Mouse (Mus musculus) embryonic facial prominence, embryonic 15.5 days (tissue): ENCODE data around the gene Mbd3. TPM values are rescaled to one million over a fixed set of nuclear protein-coding genes. Genes with fewer than 3 reads are reported as not detected.

Source experiments
- ATAC-seq: fragments of 200-750 bp; cut with Nextera tagmentation; 2 replicates; pipeline ENCODE4 v1.8.0; 2017; ENCODE audit warnings: low read depth, moderate TSS enrichment; ENCODE audit not compliant: insufficient number of reproducible peaks, low FRiP score, low TSS enrichment
- H3K27ac ChIP-seq: fragments of 300-500 bp; sonication (generic); replicated peaks from 2 replicates; pipeline ENCODE4 v1.5.1; 2015; ENCODE audit warnings: mild to moderate bottlenecking, inconsistent platforms
- H3K27me3 ChIP-seq: fragments of 300-500 bp; sonication (generic); 2 replicates; pipeline ENCODE4 v1.6.1; 2015; ENCODE audit warnings: inconsistent platforms
- H3K36me3 ChIP-seq: fragments of 300-500 bp; sonication (generic); 2 replicates; pipeline ENCODE4 v1.6.1; 2015; ENCODE audit warnings: mild to moderate bottlenecking, inconsistent platforms
- H3K4me1 ChIP-seq: fragments of 300-500 bp; sonication (generic); 2 replicates; pipeline ENCODE4 v1.6.1; 2015; ENCODE audit warnings: inconsistent platforms
- H3K4me2 ChIP-seq: fragments of 300-500 bp; sonication (generic); replicated peaks from 2 replicates; pipeline ENCODE4 v1.6.1; 2015; ENCODE audit warnings: mild to moderate bottlenecking, inconsistent platforms
- H3K4me3 ChIP-seq: fragments of 300-500 bp; sonication (generic); replicated peaks from 2 replicates; pipeline ENCODE4 v1.5.1; 2015; ENCODE audit warnings: mild to moderate bottlenecking, inconsistent platforms
- H3K9ac ChIP-seq: fragments of 300-500 bp; sonication (generic); 2 replicates; pipeline ENCODE4 v1.6.1; 2015; ENCODE audit warnings: inconsistent platforms
- H3K9me3 ChIP-seq: fragments of 300-500 bp; sonication (generic); replicated peaks from 2 replicates; pipeline ENCODE4 v1.6.1; 2016; ENCODE audit warnings: inconsistent platforms
- whole genome bisulfite sequencing: fragments of 180-500 bp; shearing (Covaris S2); methylation state at CpG from one replicate; pipeline ENCODE4 v1.1.7; 2015; 5-methylcytosine and 5-hydroxymethylcytosine counted together
- polyA plus RNA-seq: library from polyadenylated mRNA; unstranded; fragments of >200 nt; fragmentation: Nextera tagmentation; extraction: Ambion mirVana; gene quantifications from 2 replicates; pipeline ENCODE4 v1.2.1, GENCODE M21; 2015

Gene Mbd3
- polyA plus RNA-seq, 1 experiment from 2014 or later = 247 TPM

- WGBS = 49% methylated on average over 4 of the region's 4 CpGs
- Histone ChIP-seq H3K36me3 (peaks cover 94% of the 10 kb centered on the region), H3K9me3 (0 out of 2 replicates have a peak, but pooled peaks cover 5% of the 10 kb centered on the region), H3K4me3 (no peak overlapping the region), H3K9ac (no peak overlapping the region), H3K4me2 (no peak overlapping the region), H3K4me1 (peaks cover 25% of the 10 kb centered on the region), H3K27ac (no peak overlapping the region), H3K27me3 (no peaks in the 10 kb centered on the region)
- no peak for ATAC-seq
Observed at GRCm38 (mm10) chr10:80423562-80423961, 24.2 kb upstream of the Mbd3 start.

- H3K9me3 ChIP-seq = 0 out of 2 replicates have a peak, but pooled peaks cover 5% of the 10 kb centered on the region
- no peak overlapping the region for H3K9ac ChIP-seq
- no peak for ATAC-seq
- H3K4me1 ChIP-seq = peaks cover 31% of the 10 kb centered on the region
- WGBS = 88% methylated on average over 9 of the region's 9 CpGs
- no peak overlapping the region for H3K4me2 ChIP-seq
- H3K36me3 ChIP-seq = peaks cover 94% of the 10 kb centered on the region
- H3K4me3 ChIP-seq = no peak overlapping the region
- H3K27me3 ChIP-seq = no peaks in the 10 kb centered on the region
- H3K27ac ChIP-seq = no peak overlapping the region
Observed at GRCm38 (mm10) chr10:80421651-80422472, 22.5 kb upstream of the Mbd3 start.

- H3K4me2 ChIP-seq = no peak overlapping the region
- no peaks in the 10 kb centered on the region for H3K27me3 ChIP-seq
- H3K36me3 ChIP-seq = peaks cover 94% of the 10 kb centered on the region
- 0 out of 2 replicates have a peak, but pooled peaks cover 5% of the 10 kb centered on the region for H3K9me3 ChIP-seq
- H3K9ac ChIP-seq = no peak overlapping the region
- no peak for ATAC-seq
- no peak overlapping the region for H3K4me3 ChIP-seq
- H3K4me1 ChIP-seq = peaks cover 31% of the 10 kb centered on the region
- WGBS = 93% methylated on average over 8 of the region's 8 CpGs
- no peak overlapping the region for H3K27ac ChIP-seq
Observed at GRCm38 (mm10) chr10:80421208-80421607, 21.9 kb upstream of the Mbd3 start.

GRCm38 (mm10) chr10:80420729-80421128 is 21.4 kb upstream of the Mbd3 start:
- H3K9me3 ChIP-seq = 0 out of 2 replicates have a peak, but pooled peaks cover 5% of the 10 kb centered on the region
- peaks cover 31% of the 10 kb centered on the region for H3K4me1 ChIP-seq
- H3K27me3 ChIP-seq = no peaks in the 10 kb centered on the region
- WGBS = 90% methylated on average over 10 of the region's 10 CpGs
- no peak overlapping the region for H3K4me2 ChIP-seq
- H3K4me3 ChIP-seq = no peak overlapping the region
- ATAC-seq = no peak
- H3K9ac ChIP-seq = no peak overlapping the region
- no peak overlapping the region for H3K27ac ChIP-seq
- H3K36me3 ChIP-seq = peaks cover 94% of the 10 kb centered on the region

- Histone ChIP-seq H3K4me1 (peaks cover 33% of the 10 kb centered on the region), H3K4me3 (no peak overlapping the region), H3K4me2 (no peak overlapping the region), H3K36me3 (peaks cover 94% of the 10 kb centered on the region), H3K9me3 (no peaks in the 10 kb centered on the region), H3K27ac (no peak overlapping the region; the same call in 1 of the 2 replicates), H3K27me3 (no peaks in the 10 kb centered on the region), H3K9ac (no peak overlapping the region)
- 0 out of 2 replicates have a peak, but pooled peaks have one; percentile 5 for ATAC-seq
- 71% methylated on average over 8 of the region's 8 CpGs for WGBS
Observed at GRCm38 (mm10) chr10:80419419-80419818, 20.1 kb upstream of the Mbd3 start.

GRCm38 (mm10) chr10:80418311-80418710 is 19.0 kb upstream of the Mbd3 start:
- ATAC-seq = no peak
- Histone ChIP-seq H3K27me3 (no peaks in the 10 kb centered on the region), H3K4me1 (peaks cover 25% of the 10 kb centered on the region), H3K9me3 (no peaks in the 10 kb centered on the region), H3K27ac (0 out of 2 replicates have a peak overlapping the region, but pooled peaks have one; percentile 13), H3K36me3 (peaks cover 94% of the 10 kb centered on the region), H3K4me3 (no peak overlapping the region), H3K9ac (no peak overlapping the region), H3K4me2 (no peak overlapping the region)
- 64% methylated on average over 3 of the region's 3 CpGs for WGBS

GRCm38 (mm10) chr10:80417841-80418240 is 18.5 kb upstream of the Mbd3 start:
- ATAC-seq = no peak
- H3K4me1 ChIP-seq = peaks cover 25% of the 10 kb centered on the region
- no peak overlapping the region for H3K4me3 ChIP-seq
- no peaks in the 10 kb centered on the region for H3K27me3 ChIP-seq
- H3K9ac ChIP-seq = no peak overlapping the region
- WGBS = 94% methylated on average over 1 of the region's 1 CpGs
- no peak overlapping the region for H3K27ac ChIP-seq
- no peaks in the 10 kb centered on the region for H3K9me3 ChIP-seq
- H3K4me2 ChIP-seq = no peak overlapping the region
- peaks cover 95% of the 10 kb centered on the region for H3K36me3 ChIP-seq

- peaks cover 100% of the 10 kb centered on the region for H3K36me3 ChIP-seq
- 91% methylated on average over 10 of the region's 10 CpGs for WGBS
- no peak for ATAC-seq
- H3K9ac ChIP-seq = no peak overlapping the region
- H3K27ac ChIP-seq = no peak overlapping the region
- no peaks in the 10 kb centered on the region for H3K9me3 ChIP-seq
- H3K4me1 ChIP-seq = peaks cover 25% of the 10 kb centered on the region
- no peaks in the 10 kb centered on the region for H3K27me3 ChIP-seq
- no peak overlapping the region for H3K4me2 ChIP-seq
- H3K4me3 ChIP-seq = no peak overlapping the region
Observed at GRCm38 (mm10) chr10:80417371-80417770, 18.0 kb upstream of the Mbd3 start.

GRCm38 (mm10) chr10:80415566-80415965 is 16.2 kb upstream of the Mbd3 start:
- Histone ChIP-seq H3K9me3 (no peaks in the 10 kb centered on the region), H3K4me3 (no peak overlapping the region), H3K27ac (no peak overlapping the region), H3K4me2 (no peak overlapping the region), H3K27me3 (no peaks in the 10 kb centered on the region), H3K4me1 (peaks cover 25% of the 10 kb centered on the region), H3K36me3 (peaks cover 100% of the 10 kb centered on the region), H3K9ac (no peak overlapping the region)
- 92% methylated on average over 7 of the region's 7 CpGs for WGBS
- no peak for ATAC-seq

GRCm38 (mm10) chr10:80412656-80413541 is 13.5 kb upstream of the Mbd3 start:
- H3K36me3 ChIP-seq = peaks cover 93% of the 10 kb centered on the region
- ATAC-seq = no peak
- peaks cover 7% of the 10 kb centered on the region for H3K4me1 ChIP-seq
- no peak overlapping the region for H3K9ac ChIP-seq
- WGBS = 87% methylated on average over 44 of the region's 44 CpGs
- no peak overlapping the region for H3K4me3 ChIP-seq
- H3K4me2 ChIP-seq = no peak overlapping the region
- H3K27me3 ChIP-seq = no peaks in the 10 kb centered on the region
- H3K27ac ChIP-seq = no peak overlapping the region
- no peaks in the 10 kb centered on the region for H3K9me3 ChIP-seq

- H3K27ac ChIP-seq = peak overlapping the region; percentile 91
- 43% methylated on average over 4 of the region's 4 CpGs for WGBS
- peak overlapping the region; percentile 84; the same call in 1 of the 2 replicates for H3K4me2 ChIP-seq
- H3K4me1 ChIP-seq = peaks cover 33% of the 10 kb centered on the region
- H3K4me3 ChIP-seq = no peak overlapping the region
- no peak overlapping the region for H3K9ac ChIP-seq
- peaks cover 59% of the 10 kb centered on the region for H3K36me3 ChIP-seq
- no peaks in the 10 kb centered on the region for H3K27me3 ChIP-seq
- ATAC-seq = no peak
- 0 out of 2 replicates have a peak, but pooled peaks cover 3% of the 10 kb centered on the region for H3K9me3 ChIP-seq
Observed at GRCm38 (mm10) chr10:80407924-80408323, 8.6 kb upstream of the Mbd3 start.
